Mouse (Mus musculus): ENCODE data around the gene Nck2.
A peak's percentile ranks its signal among the peaks of the same experiment; 100 is the strongest.

The Nck2 gene

GRCm38 (mm10) chr1:43468978-43469377, 24.6 kb downstream of the Nck2 start:
- DNase-seq (ENCODE audit: extremely low spot score, low spot score): no peak

DNA sequence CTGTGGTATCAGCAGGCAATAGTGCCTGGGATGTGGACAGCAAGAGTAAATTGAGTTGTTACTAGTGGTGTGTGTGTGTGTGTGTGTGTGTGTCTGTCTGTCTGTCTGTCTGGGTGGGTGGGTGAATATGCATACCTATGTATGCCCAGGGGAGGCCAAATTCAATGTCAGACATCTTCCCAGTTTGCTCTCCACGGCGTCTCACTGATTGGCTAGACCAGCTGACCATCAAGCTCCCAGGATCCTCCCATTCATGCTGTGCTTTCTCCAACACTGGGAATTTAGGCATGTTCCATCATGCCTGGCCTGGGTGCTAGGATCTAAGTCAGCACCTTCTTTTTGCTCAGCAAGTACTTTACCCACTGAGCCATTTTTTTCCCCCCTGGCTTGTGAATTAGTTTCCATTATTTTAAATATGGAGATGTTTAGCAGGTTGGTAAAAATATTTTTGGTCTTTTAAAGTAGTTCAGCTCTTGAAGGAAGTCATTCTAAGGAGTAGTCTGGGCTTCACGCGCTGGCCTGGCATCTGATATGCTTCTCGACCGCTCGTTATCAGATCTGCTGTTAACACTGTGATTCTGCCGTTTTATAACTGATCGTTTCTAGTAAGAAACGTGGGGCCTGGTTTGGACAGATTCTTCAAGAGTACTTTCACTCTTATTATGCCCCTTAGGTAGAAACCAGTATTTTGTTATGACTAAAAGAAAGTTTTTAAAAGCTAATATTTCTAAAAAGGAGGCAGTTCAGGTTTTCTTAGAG, 26.2 kb downstream of the Nck2 start:
- DNase-seq (ENCODE audit: extremely low spot score, low spot score): no peak

DNA sequence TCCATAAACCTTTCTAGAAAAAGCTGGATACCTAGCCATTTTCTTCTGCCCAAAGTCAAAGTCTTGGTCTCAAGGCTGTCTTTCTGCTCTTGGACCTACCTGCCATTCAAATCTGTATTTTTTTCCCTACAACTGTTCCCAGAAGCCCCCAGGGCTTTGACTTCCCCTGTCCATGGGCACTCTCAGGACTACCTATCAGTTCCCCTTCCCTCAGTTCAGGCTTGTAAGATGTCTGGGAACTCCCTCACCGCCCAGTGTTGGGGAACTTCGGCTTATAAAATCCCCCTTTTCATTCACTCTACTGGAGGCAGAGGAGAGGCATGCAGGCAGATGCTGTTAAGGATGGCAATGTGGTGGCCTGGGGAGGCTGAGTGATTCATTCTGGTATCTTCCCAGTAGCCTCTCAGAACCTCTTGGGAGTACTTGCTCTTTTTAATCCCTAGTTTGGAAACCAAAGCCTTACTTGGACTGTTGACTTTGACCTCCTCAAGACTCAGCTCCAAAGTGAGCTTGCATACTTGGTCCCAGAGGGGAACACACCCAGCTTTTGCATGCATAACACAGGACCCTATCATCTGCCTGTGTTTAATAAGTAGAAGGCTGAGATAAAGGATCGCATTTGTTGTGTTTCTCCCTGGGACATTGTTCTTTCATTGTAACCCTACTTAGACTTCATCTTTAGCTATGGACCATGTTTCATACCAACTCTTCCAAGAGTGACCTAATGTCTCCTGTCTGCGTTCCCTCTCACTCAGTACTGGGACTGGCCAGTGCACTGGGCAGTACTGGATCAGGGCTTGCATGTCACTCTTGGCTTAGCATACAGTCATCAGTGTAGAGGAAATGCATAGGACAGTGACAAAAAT, 27.0 kb downstream of the Nck2 start:
- no peak for DNase-seq (ENCODE audit: extremely low spot score, low spot score)

DNA sequence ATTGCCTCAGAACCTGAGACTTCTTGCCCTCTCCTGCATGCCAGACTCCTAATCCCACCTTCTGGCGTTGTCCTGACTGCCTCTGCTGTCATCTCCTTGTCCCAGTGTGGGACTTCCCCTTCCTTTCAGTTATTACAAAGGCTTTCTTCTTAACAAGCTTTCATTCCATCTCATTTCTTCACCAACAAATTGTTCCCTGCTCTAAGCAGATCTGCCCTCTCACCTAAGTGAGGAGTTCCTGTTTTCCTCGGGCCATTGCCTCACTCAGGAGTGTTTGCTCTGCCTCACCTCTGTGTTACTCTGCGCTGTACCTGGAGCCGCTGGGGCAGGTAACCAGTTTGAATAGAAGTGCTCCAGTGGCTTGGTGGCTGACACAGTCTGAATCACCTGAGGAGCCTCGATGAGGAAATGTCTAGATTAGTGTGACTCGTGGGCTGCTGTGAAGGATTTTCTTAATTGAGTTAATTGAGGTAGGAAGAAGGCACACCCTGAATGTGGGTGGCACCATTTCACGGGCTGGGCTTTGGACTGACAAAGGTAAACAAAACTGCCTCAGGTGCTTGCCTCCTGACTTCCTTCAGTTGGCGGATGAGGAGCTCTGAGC, 27.8 kb downstream of the Nck2 start:
- no peak for DNase-seq (ENCODE audit: extremely low spot score, low spot score)

DNA sequence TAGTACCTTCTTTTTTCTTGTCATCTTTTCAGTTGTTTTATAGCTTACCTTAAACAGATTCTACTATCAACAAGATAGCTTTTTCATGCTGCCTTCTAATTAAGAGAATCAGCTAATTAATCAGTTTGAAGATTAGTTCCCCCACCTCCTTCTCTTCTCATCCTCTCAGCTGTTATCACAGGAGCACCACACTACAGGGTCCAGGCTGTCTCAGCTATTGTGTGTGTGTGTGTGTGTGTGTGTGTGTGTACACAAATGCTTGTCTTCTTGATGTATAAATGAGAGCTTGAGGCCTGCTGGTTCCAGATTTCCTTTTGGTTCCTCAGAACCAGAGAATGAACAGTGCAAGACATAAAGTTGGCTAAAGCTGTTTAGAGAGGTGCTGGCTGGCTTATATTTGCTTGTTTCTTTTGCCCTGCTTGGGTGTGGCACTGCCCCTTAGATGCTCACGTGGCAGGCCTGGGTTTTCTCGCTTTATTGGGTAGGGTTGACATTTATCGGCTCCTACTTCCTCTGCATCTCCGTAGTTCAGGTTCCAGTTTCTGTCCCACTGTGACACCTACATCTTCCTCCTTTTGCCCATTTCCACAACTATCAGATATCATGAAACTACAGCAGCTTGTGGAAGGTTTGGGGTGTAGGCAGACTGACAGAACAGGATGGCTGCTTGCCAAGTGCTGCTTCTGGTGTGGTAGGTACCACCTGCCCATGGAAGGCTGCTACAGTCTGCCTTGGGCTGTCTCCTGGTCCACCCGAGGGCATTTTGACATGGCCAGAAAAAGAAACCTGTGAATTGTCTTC, 29.6 kb downstream of the Nck2 start:
- no peak for DNase-seq (ENCODE audit: extremely low spot score, low spot score)

GRCm38 (mm10) chr1:43474535-43475409, 30.4 kb downstream of the Nck2 start:
- DNase-seq (ENCODE audit: extremely low spot score, low spot score): peak; percentile 22

DNA sequence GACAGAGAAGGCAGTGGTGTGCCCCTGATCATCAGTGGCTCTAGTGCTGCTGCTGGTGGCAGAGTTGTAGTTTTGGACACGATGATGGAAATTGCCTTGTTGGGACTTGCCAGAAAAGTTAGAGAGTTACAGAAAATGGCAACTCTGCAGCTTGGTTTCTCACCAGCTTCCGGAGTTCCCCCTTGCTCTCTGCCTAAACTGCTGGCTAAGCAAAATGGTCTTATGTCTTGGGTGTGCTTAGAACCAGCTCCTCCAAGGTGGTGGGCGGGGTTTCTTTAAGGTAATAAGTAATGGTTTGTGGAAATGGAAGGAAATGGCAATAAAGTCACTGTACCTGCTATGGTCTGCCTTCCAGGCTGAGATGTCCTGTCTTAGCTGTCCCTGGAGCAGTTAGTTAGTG, 33.6 kb downstream of the Nck2 start:
- DNase-seq (ENCODE audit: extremely low spot score, low spot score): no peak

DNA sequence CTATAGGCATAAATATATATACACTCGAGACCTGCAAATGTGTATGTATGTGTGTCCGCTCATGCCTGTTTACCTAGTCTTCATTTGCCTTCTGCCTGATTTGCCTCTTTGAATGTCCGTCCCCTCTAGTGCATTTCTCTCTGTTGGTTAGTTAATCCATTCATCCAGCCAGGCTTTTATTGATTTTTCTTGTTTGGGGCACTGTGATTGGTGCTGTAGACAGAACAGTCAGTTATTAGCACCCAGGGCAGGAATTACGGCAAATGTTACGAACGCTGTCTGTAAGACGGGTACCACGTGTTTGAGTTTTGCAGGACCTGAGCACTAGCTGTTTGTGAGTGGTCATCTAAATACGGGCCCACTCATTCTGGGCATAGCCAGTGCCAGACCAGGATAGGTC, 40.8 kb downstream of the Nck2 start:
- DNase-seq (ENCODE audit: extremely low spot score, low spot score): no peak

- no peak for DNase-seq (ENCODE audit: extremely low spot score, low spot score)
Measured at GRCm38 (mm10) chr1:43486500-43486899, 42.1 kb downstream of the Nck2 start.

- no peak for DNase-seq (ENCODE audit: extremely low spot score, low spot score)
Measured at GRCm38 (mm10) chr1:43486956-43487722, 42.8 kb downstream of the Nck2 start.

- no peak for DNase-seq (ENCODE audit: extremely low spot score, low spot score)
Measured at GRCm38 (mm10) chr1:43489311-43489710, 44.9 kb downstream of the Nck2 start.

- DNase-seq (ENCODE audit: extremely low spot score, low spot score): no peak
Measured at GRCm38 (mm10) chr1:43491506-43492269, 47.3 kb downstream of the Nck2 start.

DNA sequence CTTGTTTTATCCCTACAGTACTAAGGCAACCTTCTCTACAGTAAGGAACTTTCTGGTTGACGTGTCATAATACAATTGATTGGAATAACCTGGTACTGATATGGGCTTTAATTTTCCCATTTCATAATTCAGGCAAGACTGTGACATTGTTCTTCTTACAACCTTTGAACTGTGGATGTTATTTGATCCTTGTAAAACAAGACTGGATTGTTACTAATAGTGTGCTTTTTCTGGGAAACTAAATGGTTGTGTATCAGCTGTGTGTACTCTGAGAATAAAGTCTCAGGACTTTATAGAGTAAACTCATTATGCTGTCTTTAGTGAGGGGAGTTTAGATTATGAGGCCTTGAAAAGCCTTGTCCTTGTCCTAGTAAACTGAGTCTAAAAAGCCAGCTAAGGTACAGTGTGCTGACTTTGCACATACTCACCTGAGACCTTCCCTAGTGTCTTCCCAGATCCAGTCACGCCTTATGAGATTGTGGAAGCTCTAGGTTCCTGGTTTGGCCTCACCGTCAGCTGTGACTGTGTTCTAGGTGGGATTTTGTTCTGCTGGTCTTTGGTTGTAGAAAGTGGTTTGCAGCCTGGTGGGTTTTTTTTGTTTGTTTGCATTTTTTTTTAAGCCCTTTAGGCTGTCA, 48.5 kb downstream of the Nck2 start:
- DNase-seq (ENCODE audit: extremely low spot score, low spot score): no peak

DNA sequence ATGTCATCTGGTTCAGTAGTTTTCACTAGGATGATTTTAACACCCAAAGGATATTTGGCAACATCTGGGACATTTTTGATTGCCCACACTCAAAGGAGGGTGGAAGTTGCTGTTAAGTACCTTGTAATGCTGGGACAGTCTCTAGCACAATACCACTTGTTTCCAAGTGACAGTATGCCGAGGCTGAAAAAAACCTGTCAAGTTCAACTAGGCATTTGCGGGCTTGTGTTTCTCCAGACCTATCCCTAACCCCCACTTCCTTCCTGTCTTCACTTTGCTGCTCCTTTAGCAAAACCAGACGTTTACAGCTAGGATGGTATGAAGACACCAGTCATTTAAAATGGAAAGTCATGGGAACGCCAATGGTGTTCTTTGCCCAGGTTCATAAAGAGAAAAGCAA, 51.7 kb downstream of the Nck2 start:
- no peak for DNase-seq (ENCODE audit: extremely low spot score, low spot score)

- no peak for DNase-seq (ENCODE audit: extremely low spot score, low spot score)
Measured at GRCm38 (mm10) chr1:43496993-43497392, 52.6 kb downstream of the Nck2 start.

DNA sequence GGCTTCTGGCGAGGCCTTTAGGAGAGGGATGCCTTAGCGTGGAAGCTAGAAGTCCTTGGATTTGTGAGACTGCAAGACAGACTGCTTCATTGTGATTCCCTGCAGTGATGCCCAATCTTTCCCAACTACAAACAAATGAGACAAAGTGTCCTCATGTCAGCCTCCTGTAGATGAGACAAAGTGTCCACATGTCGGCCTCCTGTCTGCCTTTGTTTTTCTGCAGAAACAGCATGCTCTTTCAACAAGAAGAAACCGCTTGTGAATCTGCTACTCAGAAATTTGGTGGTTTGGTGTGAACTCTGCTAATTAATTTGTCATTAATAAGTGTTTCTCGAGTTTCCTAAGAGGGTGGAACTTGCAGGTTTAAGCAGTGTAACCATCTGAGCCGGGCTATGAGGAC, 53.6 kb downstream of the Nck2 start:
- no peak for DNase-seq (ENCODE audit: extremely low spot score, low spot score)

- DNase-seq (ENCODE audit: extremely low spot score, low spot score): no peak
Measured at GRCm38 (mm10) chr1:43500121-43500520, 55.7 kb downstream of the Nck2 start.

DNA sequence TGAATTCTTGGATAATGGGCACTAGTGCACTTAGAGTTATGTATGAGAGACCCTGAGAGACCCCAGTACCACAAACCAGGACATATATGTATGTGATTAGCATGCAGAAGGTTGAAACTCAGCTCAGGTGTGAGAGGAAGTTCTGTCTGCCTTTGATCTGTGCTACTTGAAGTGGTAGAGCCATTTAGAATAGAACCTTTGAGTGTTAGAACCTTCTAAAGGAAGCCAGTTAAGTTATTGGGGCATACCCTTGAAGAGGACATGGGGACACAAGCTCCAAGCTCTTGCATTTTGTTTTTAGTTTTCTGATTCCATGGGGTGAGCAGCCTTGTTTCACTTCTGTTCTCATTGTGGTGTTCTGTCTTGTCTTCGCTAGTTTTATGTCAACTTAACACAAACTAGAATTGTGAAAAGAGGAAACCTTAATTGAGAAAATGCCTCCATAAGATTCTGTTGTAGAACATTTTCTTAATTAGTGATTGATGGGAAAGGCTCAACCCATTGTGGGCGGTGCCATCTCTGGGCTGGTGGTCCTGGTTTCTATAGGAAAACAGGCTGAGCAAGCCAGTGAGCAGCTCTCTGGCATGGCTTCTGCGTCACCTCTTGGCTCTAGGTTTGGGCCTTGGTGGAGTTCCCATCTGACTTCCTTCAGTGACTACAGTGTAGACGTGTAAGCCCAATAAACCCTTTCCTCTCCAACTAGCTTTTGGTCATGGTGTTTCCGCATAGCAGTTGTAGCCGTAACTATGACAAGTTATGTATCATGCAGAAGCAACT, 57.0 kb downstream of the Nck2 start:
- DNase-seq (ENCODE audit: extremely low spot score, low spot score): no peak
